Mouse (Mus musculus) liver, embryonic 11.5 days (tissue): ENCODE results near the gene Acvr1. TPM values are rescaled to one million over a fixed set of nuclear protein-coding genes. Genes with fewer than 3 reads are reported as not detected.

Experiments used
- ATAC-seq: fragments of 200-750 bp; cut with Nextera tagmentation; replicated peaks from 2 replicates; pipeline ENCODE4 v1.8.0; 2017; ENCODE audit warnings: moderate number of reproducible peaks, mild to moderate bottlenecking, moderate TSS enrichment, moderate library complexity; ENCODE audit not compliant: low FRiP score
- DNase-seq: peaks from one replicate; pipeline ENCODE4 v3.0.0-alpha.2; 2017; ENCODE audit warnings: low spot score
- H3K27ac ChIP-seq: fragments of 300-500 bp; sonication (generic); 2 replicates; pipeline ENCODE4 v1.5.1; 2014; ENCODE audit warnings: mild to moderate bottlenecking, low read depth, low read length, control low read depth
- H3K27me3 ChIP-seq: fragments of 300-500 bp; sonication (generic); replicated peaks from 2 replicates; pipeline ENCODE4 v1.6.1; 2014; ENCODE audit warnings: low read length, mixed read lengths; ENCODE audit not compliant: control insufficient read depth, insufficient read depth
- H3K36me3 ChIP-seq: fragments of 300-500 bp; sonication (generic); 2 replicates; pipeline ENCODE4 v1.6.1; 2014; ENCODE audit warnings: mild to moderate bottlenecking, low read length, moderate library complexity, mixed read lengths; ENCODE audit not compliant: control insufficient read depth, insufficient read depth
- H3K4me1 ChIP-seq: fragments of 300-500 bp; sonication (generic); replicated peaks from 2 replicates; pipeline ENCODE4 v1.6.1; 2014; ENCODE audit warnings: low read length, mixed read lengths; ENCODE audit not compliant: control insufficient read depth, insufficient read depth
- H3K4me2 ChIP-seq: fragments of 300-500 bp; sonication (generic); 2 replicates; pipeline ENCODE4 v1.6.1; 2014; ENCODE audit warnings: mild to moderate bottlenecking, control low read depth, moderate library complexity
- H3K4me3 ChIP-seq: fragments of 300-500 bp; sonication (generic); 2 replicates; pipeline ENCODE4 v1.5.1; 2014; ENCODE audit warnings: low read depth, low read length, control low read depth
- H3K9ac ChIP-seq: fragments of 300-500 bp; sonication (generic); 2 replicates; pipeline ENCODE4 v1.6.1; 2014; ENCODE audit warnings: low read depth, low read length, control low read depth
- H3K9me3 ChIP-seq: fragments of 300-500 bp; sonication (generic); 2 replicates; pipeline ENCODE4 v1.6.1; 2016; ENCODE audit warnings: low read length, inconsistent platforms, mixed read lengths; ENCODE audit not compliant: control insufficient read depth
- WGBS: fragments of 180-500 bp; shearing (Covaris S2); extraction: QIAGEN DNeasy Blood & Tissue Kit; methylation state at CpG from one replicate; pipeline ENCODE4 v1.1.7; 2014; 5-methylcytosine and 5-hydroxymethylcytosine counted together
- polyA plus RNA-seq: library from polyadenylated mRNA; unstranded; fragments of >200 nt; fragmentation: Nextera tagmentation; extraction: Ambion mirVana; gene quantifications from 2 replicates; pipeline ENCODE4 v1.2.1, GENCODE M21; 2014

The Acvr1 gene
- polyA plus RNA-seq, 1 experiment from 2014 or later, result 6.3 TPM

GRCm38 (mm10) chr2:58496647-58497410 is 70.1 kb downstream of the Acvr1 start:
- DNase-seq, result no peak
- Histone ChIP-seq H3K27me3 (no peaks in the 10 kb centered on the region), H3K9ac (no peak overlapping the region), H3K4me1 (no peaks in the 10 kb centered on the region), H3K4me2 (no peak overlapping the region), H3K9me3 (no peaks in the 10 kb centered on the region), H3K27ac (no peak overlapping the region), H3K4me3 (no peak overlapping the region), H3K36me3 (no peaks in the 10 kb centered on the region; the same call in 1 of the 2 replicates)
- 54% methylated on average over 8 of the region's 8 CpGs for WGBS
- no peak for ATAC-seq

- 76% methylated on average over 3 of the region's 3 CpGs for WGBS
- DNase-seq (no peak), ATAC-seq (no peak)
- Histone ChIP-seq H3K36me3 (no peaks in the 10 kb centered on the region; the same call in 1 of the 2 replicates), H3K4me3 (no peak overlapping the region), H3K4me1 (no peaks in the 10 kb centered on the region), H3K9ac (no peak overlapping the region), H3K4me2 (no peak overlapping the region), H3K9me3 (no peaks in the 10 kb centered on the region), H3K27ac (no peak overlapping the region), H3K27me3 (no peaks in the 10 kb centered on the region)
These were observed 71.7 kb downstream of the Acvr1 start for GRCm38 (mm10) chr2:58495271-58495670.

- 88% methylated on average over 18 of the region's 18 CpGs for WGBS
- H3K4me2 ChIP-seq, result no peak overlapping the region
- H3K9ac ChIP-seq, result no peak overlapping the region
- H3K4me1 ChIP-seq, result no peaks in the 10 kb centered on the region
- H3K27ac ChIP-seq, result no peak overlapping the region
- no peaks in the 10 kb centered on the region for H3K9me3 ChIP-seq
- H3K4me3 ChIP-seq, result no peak overlapping the region
- no peaks in the 10 kb centered on the region for H3K36me3 ChIP-seq
- no peak for DNase-seq
- no peaks in the 10 kb centered on the region for H3K27me3 ChIP-seq
- no peak for ATAC-seq
These were observed 73.0 kb downstream of the Acvr1 start for GRCm38 (mm10) chr2:58493685-58494635.

GRCm38 (mm10) chr2:58489275-58489674 is 77.7 kb downstream of the Acvr1 start:
- H3K36me3 ChIP-seq, result no peaks in the 10 kb centered on the region
- no peak for DNase-seq
- no peak overlapping the region for H3K4me2 ChIP-seq
- no peaks in the 10 kb centered on the region for H3K27me3 ChIP-seq
- 84% methylated on average over 9 of the region's 9 CpGs for WGBS
- H3K4me1 ChIP-seq, result no peaks in the 10 kb centered on the region; the same call in 1 of the 2 replicates
- H3K4me3 ChIP-seq, result no peak overlapping the region
- H3K27ac ChIP-seq, result no peak overlapping the region
- no peak for ATAC-seq
- no peaks in the 10 kb centered on the region for H3K9me3 ChIP-seq
- H3K9ac ChIP-seq, result no peak overlapping the region

GRCm38 (mm10) chr2:58488404-58488803 is 78.6 kb downstream of the Acvr1 start:
- H3K4me1 ChIP-seq, result no peaks in the 10 kb centered on the region; the same call in 1 of the 2 replicates
- no peak overlapping the region for H3K27ac ChIP-seq
- H3K27me3 ChIP-seq, result no peaks in the 10 kb centered on the region
- WGBS, result 66% methylated on average over 8 of the region's 8 CpGs
- no peak overlapping the region for H3K9ac ChIP-seq
- no peak overlapping the region for H3K4me3 ChIP-seq
- H3K4me2 ChIP-seq, result no peak overlapping the region
- DNase-seq (no peak), ATAC-seq (no peak)
- no peaks in the 10 kb centered on the region for H3K36me3 ChIP-seq
- H3K9me3 ChIP-seq, result no peaks in the 10 kb centered on the region

GRCm38 (mm10) chr2:58487279-58487560 is 79.7 kb downstream of the Acvr1 start:
- H3K27ac ChIP-seq, result no peak overlapping the region

GRCm38 (mm10) chr2:58486441-58487278 is 80.3 kb downstream of the Acvr1 start:
- H3K27ac ChIP-seq, result no peak overlapping the region
- no peaks in the 10 kb centered on the region; the same call in 1 of the 2 replicates for H3K4me1 ChIP-seq
- WGBS, result 72% methylated on average over 14 of the region's 14 CpGs
- H3K36me3 ChIP-seq, result no peaks in the 10 kb centered on the region
- no peak overlapping the region for H3K4me3 ChIP-seq
- no peak overlapping the region for H3K4me2 ChIP-seq
- no peaks in the 10 kb centered on the region for H3K27me3 ChIP-seq
- ATAC-seq (no peak), DNase-seq (no peak)
- H3K9me3 ChIP-seq, result no peaks in the 10 kb centered on the region
- H3K9ac ChIP-seq, result no peak overlapping the region

More at GRCm38 (mm10) chr2:58487279-58487560, 79.7 kb downstream of the Acvr1 start:
- 84% methylated on average over 3 of the region's 3 CpGs for WGBS
- Histone ChIP-seq H3K9me3 (no peaks in the 10 kb centered on the region), H3K9ac (no peak overlapping the region), H3K4me2 (no peak overlapping the region), H3K4me1 (no peaks in the 10 kb centered on the region; the same call in 1 of the 2 replicates), H3K27me3 (no peaks in the 10 kb centered on the region), H3K36me3 (no peaks in the 10 kb centered on the region), H3K4me3 (no peak overlapping the region)
- ATAC-seq (no peak), DNase-seq (no peak)

GRCm38 (mm10) chr2:58485683-58486082 is 81.3 kb downstream of the Acvr1 start:
- Histone ChIP-seq H3K36me3 (no peaks in the 10 kb centered on the region), H3K4me1 (no peaks in the 10 kb centered on the region; the same call in 1 of the 2 replicates), H3K4me3 (no peak overlapping the region), H3K4me2 (no peak overlapping the region), H3K9ac (no peak overlapping the region), H3K9me3 (no peaks in the 10 kb centered on the region), H3K27ac (no peak overlapping the region), H3K27me3 (no peaks in the 10 kb centered on the region)
- 88% methylated on average over 3 of the region's 3 CpGs for WGBS
- no peak for DNase-seq
- no peak for ATAC-seq
